Mouse (Mus musculus) testis, adult 2 months (tissue): ENCODE data around the gene Zfp688.

ENCODE experiments used
- CTCF ChIP-seq: fragments of 200-500 bp; IDR thresholded peaks from 2 replicates; pipeline ENCODE4 v1.5.1; 2012; ENCODE audit warnings: low read depth, mild to moderate bottlenecking, inconsistent platforms, low read length, moderate library complexity; ENCODE audit not compliant: control insufficient read depth, insufficient read depth, insufficient replicate concordance
- POLR2A ChIP-seq: fragments of 200-500 bp; IDR thresholded peaks from 2 replicates; pipeline ENCODE4 v1.6.1; 2012; ENCODE audit warnings: low read depth, mild to moderate bottlenecking, inconsistent platforms, low read length, moderate library complexity; ENCODE audit not compliant: control insufficient read depth

DNA sequence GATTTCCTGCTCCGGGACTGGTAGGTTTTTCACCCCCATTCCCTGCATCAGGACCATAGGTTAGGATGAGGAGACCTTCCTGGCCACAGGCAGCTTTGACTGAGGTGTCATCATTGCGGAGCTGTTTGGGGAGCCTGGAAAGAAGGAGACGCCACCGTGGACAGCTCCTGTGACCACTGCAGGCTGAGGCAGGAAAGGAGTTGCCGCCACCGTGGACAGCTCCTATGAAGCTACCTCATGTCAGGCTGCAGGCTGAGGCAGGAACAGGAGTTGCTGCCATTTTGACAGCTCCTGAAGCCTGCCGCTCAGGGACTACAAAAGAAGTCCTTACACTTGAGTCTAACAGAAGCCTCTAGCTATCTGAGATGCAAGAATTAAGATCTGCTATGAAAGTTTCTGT, 33.0 kb upstream of the Zfp688 start:
- TF ChIP-seq CTCF: no peak
- TF ChIP-seq POLR2A: no peak
